Mouse (Mus musculus) retina, adult 2 months (tissue): ENCODE measurements around the gene Fzd10.

Experiments used
- DNase-seq: peaks from one replicate; pipeline ENCODE4 v3.0.0-alpha.2; 2012; ENCODE audit warnings: low read depth, low spot score

Gene Fzd10

DNA sequence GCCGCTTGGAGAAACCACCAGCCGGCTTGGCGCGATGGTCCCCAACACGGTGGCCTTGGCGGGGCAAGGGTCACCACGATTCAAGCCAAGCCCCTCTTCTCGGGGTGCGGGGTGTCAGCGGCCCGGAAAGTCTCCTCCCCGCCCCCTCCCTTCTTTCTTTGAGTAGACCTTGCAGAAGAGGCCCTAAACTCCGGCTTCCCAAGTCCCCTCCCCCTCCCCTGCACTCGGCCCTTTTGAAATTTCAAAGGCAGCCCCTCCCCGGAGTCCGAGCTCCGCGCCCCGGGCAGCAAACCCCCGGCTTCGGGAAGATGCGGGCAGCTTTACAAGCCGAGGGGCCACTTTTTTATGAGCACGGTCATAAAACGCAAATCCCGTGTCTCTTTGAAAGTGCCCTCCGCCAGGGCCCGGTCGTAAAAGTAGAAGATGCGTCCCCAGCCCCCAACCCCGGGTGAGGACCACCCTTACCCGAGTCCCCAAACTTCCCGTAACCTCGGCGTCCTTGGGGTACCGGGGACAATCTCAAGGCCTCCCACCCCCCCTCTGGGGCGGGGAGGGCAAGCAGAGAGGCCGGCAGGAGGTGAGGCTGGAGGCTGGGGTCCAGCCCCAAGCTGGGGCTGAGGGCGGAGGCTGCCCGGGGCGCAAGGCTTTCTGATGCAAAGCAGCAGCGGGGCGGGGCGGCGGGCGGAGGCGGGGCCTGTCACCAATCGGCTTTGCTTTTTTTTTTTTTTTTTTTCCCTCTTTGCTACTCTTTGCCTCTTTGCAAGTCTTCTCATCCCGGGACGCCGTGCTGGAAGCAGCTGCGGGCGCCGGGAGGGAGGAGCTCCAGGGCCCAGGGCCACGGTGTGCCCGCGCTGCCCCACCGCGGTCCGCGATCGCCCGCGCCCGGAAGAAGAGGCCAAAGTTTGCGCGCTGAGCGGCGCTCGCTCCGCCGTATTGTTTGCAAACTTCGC is at the start of gene Fzd10:
TSS of gene Fzd10 (plus strand) at position 773 of the 950 bp plus-strand sequence.
- DNase-seq: no peak

- DNase-seq: no peak
These were observed 49.2 kb upstream of the Fzd10 start for GRCm38 (mm10) chr5:128551448-128551847.

GRCm38 (mm10) chr5:128552136-128552890 is 48.3 kb upstream of the Fzd10 start:
- no peak for DNase-seq

DNA sequence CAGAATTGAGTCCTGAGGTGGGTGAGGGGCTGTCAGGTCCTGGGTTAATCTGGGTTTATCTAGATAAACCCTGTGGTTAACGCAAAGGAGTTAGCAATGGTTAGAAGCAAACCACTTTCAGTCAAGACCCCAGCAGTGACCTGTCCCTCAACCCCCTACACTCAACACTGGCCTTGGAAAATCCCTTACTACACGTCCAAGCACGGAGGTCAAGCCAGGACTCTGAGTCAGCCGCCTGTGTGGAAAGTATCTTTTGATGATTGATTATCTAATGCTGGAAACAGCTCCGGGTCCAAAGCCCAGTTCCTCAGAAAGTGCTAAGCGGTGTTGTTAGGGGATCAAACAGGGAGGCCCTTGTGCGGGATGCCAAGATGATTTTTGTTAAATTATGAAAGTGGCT is 42.5 kb upstream of the Fzd10 start:
- DNase-seq: no peak

DNA sequence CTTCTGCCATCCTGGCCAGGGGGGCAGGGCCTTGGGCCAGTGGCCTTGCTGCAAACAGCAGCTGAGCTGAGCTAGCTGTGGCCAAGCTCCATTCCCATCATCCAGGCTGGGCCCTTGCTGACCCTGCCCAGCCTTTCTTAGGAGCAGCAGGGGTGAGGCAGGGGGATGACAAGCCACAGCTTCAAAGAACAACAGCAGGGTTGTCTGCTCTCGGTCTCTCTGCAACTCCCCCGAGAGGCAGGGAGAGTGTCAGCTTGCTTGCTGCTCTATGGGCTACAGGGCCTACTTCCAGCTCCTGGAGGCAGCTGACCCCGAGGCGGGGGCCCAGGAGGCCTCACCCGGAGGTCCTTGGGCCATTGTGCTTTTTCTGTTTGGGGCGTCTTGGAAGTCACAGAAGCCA is 33.3 kb upstream of the Fzd10 start:
- no peak for DNase-seq

DNA sequence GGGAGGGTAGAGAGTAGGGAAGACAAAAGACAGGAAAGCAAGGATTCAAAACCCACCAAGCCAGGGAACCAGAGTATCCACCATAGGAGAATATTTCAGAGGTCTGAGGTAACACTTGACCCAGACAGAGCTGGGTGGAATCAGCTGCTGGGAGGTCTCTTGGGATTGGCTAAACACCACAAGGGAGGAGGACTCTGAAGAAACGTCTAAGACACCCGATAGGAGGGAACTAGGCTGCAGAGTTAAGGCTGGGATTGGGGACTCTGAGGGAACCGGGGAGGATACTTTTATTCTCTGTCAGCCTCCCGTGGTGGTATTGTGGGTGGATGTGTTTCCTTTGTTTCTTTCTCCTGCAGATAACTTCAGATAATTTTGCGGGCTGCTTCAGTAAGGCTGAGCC is 31.7 kb upstream of the Fzd10 start:
- DNase-seq: no peak

- DNase-seq: no peak
These were observed 30.6 kb upstream of the Fzd10 start for GRCm38 (mm10) chr5:128570091-128570490.

DNA sequence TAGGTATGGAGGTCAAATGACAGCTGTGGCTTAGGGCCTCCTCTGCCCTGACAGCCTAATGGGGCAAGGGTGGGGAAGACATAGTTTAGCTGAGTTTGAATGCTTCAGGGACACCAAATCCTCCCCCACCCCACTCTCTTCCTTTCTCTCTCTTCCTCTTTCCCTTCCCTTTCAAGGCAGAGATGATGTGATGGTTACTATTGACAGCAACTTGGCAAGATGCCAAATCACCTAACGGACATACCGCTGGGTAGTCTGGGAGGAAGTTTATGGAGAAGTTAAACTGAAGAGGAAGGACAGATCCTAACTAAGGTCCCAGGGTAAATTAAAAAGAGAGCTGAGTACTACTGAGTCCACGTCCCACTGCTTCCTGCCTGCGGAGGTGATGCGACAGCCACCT is 29.8 kb upstream of the Fzd10 start:
- DNase-seq: no peak

DNA sequence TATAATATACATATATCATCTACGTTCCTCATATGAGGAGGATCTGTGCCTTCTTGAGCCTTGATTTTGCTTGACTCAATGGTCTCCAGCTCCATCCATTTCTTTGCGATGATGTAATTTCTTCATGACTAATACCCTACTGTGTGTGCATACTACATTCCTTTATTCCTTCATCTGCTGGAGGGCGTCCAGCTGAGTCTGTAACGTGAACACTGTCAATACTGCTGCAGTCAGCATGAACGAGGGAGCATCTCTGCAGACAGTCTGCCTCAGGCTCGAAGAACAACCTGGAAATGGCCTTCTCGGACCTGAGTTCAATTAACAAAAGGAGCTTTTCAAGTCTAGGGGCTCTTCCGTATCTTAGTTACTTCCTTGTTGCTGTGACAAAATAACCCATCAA is 28.9 kb upstream of the Fzd10 start:
- DNase-seq: no peak

GRCm38 (mm10) chr5:128575997-128576579 is 24.6 kb upstream of the Fzd10 start:
- no peak for DNase-seq

DNA sequence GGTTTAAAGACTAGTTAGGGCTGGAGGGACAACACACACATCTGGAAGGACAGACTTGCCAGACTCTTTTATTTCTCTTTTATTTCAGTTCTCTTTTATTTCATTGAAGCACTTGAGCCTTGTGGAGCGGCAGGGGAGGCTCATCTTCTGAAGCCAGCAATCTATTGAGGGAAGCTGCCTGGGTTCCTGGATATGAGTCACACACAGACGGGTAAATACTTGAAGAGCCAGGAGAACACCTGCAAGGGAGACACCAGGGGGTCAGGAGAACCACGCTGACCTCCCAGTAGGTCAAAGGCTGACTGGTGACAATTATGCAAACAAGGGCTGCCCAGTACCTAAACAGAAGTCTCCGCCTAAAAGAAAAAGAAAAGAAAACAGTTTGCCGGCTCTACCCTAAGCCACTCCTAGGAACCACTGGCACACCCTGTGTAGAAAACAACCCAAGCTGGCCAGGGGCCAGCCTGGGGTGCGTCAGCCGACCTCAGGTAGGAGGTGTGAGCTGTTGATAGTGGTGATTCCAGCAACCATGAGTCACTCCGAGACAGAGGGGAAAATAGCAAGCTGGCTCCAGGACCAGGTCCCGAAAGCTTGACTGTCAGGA is 21.5 kb upstream of the Fzd10 start:
- DNase-seq: no peak

GRCm38 (mm10) chr5:128580931-128581330 is 19.7 kb upstream of the Fzd10 start:
- DNase-seq: no peak

- no peak for DNase-seq
These were observed 19.1 kb upstream of the Fzd10 start for GRCm38 (mm10) chr5:128581516-128581921.

DNA sequence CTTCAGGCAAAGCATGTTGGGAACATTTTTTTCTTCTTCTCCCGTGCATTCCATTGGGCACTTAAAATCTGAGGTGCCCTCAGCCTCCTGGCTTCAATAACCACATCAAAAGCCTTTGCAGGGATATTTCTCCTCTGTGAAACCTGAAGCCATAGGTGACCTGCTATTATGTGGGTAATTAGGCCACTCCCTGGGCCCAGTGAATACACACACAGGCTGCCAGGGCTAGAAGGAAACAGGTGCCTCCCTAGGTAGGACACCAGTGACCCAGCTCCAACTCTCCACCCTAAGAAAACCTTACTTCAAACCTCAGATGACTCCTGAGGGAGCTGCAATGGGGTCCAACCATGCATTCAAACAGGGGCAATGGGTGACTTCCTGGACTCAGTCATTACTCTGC is 11.4 kb upstream of the Fzd10 start:
- DNase-seq: no peak

GRCm38 (mm10) chr5:128593446-128593845 is 7.2 kb upstream of the Fzd10 start:
- DNase-seq: no peak

GRCm38 (mm10) chr5:128596813-128597212 is 3.8 kb upstream of the Fzd10 start:
- no peak for DNase-seq

GRCm38 (mm10) chr5:128597381-128597780 is 3.3 kb upstream of the Fzd10 start:
- no peak for DNase-seq

DNA sequence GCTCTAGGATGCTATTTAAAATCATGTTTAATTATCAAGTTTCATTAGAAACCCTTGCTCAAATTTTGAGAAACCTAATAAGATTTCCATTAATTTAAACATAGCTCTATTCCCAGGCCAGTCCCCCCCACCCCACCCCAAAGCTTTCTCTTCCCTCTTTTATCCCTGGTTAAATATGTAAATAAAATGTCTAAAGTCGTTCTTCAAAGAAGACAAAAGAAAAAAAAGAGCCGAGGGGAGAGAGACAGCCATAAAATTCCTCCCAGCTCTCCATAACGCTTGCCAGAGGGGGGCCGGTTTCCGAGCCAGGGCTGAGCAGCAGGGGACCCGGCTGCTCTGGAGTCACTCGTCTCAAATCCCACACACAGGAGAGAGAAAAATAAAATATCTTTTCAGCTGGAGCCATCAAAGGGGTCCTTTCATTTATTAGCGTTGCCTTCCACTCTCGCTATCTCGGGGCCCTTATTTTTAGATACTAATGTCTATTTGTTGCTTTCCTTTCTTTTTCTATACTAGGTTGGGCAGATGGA is 2.4 kb upstream of the Fzd10 start:
- DNase-seq: no peak

DNA sequence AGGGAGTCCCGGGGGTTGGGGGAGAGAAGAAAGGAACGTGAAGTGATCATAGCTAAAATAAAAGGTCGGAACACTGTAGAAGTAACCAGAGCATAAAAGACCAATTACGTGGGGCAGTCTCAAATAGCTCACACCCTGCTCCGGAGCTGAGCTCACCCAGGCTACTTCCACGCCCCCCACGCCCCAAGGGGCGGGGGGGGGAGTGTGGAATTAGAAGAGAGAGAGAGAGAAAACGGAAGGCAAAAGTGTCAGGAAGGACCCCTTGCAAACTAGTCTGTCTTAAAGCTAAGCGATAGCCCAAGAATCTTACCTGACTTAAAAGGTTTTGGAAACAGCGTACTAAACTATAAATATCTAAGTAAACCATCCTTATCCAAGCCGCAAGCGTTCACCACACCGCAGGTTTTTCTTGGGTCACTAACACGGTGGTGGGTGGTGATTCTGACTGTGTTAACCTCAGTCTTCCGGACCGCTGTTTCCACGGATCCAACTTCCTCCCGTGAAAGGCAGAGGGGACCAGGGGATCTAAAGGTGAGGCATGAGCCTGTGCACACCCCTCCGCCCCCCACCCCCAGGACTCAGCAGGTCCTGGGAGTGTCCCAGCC is 1.8 kb upstream of the Fzd10 start:
- no peak for DNase-seq

- no peak for DNase-seq
These were observed 1.1 kb upstream of the Fzd10 start for GRCm38 (mm10) chr5:128599365-128600071.
